Mouse (Mus musculus) megakaryocyte, embryonic 14.5 days (primary cell): ENCODE measurements around the gene B430305J03Rik.

Experiments
- FLI1 ChIP-seq: IDR thresholded peaks from 2 replicates; pipeline ENCODE4 v1.6.1; 2012; ENCODE audit warnings: low read length, inconsistent platforms, mixed read lengths
- GATA1 ChIP-seq: IDR thresholded peaks from 3 replicates; pipeline ENCODE4 v1.6.1; 2012; ENCODE audit warnings: mixed read lengths, low read length, inconsistent platforms, borderline replicate concordance

DNA sequence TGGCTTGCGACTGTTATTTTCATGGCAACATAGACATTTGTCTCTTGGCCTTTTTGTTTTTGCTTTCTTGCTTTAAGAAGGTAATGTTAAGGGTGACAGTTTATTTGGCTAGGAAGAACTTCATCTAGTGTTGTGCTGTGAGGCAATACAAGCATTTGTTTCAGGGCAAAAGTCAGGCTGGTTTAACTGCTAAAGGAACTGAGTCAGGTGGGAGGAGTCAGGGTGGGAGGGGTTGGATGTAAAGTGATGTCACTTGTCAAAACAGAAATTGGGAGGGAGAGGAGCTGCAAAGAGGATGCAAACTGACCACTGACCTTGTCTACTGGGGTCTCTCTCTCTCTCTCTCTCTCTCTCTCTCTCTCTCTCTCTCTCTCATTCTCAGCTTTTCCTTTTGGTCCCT, 2.7 kb upstream of the B430305J03Rik start:
- no peak for TF ChIP-seq GATA1
- TF ChIP-seq FLI1, result no peak
